Comparison of ENCODE assay signal across 9 mouse cellular contexts in genomic region chr5:111422058-111422800, GRCm38 (mm10). TPM values are rescaled to one million over a fixed set of nuclear protein-coding genes. Genes with fewer than 3 reads are reported as not detected.
DNase-seq lines count a peak whose midpoint lies in the region; ATAC-seq lines count a peak whose summit lies in the region.
"Had no signal": no experiment of that assay in that cellular context is flagged by ENCODE, and none has a peak within 500 bp of the region (broad histone marks: within the 10 kb centered on the region; RNA-seq: fewer than 3 reads in every experiment).

No protein-coding gene starts in this region.

- H3K9ac ChIP-seq in kidney, embryonic 15.5 days, result no peak overlapping the region
- peak overlapping the region; percentile 99 for H3K9ac ChIP-seq in embryonic facial prominence, embryonic 13.5 days
- peak overlapping the region; percentile 96 for H3K9ac ChIP-seq in hindbrain, embryonic 12.5 days
- peak overlapping the region; percentile 99 for H3K9ac ChIP-seq in midbrain, embryonic 14.5 days (replicated peaks; ENCODE audit: low read length)

- H3K4me3 ChIP-seq in kidney, embryonic 15.5 days (replicated peaks), result peak overlapping the region; percentile 78; the same call in 1 of the 2 replicates
- H3K4me3 ChIP-seq in embryonic facial prominence, embryonic 13.5 days, result peak overlapping the region; percentile 93
- peak overlapping the region; percentile 97 for H3K4me3 ChIP-seq in hindbrain, embryonic 12.5 days
- H3K4me3 ChIP-seq in midbrain, embryonic 14.5 days (replicated peaks; ENCODE audit: low read depth, low read length), result peak overlapping the region; percentile 98

- 80% methylated on average over 8 of the region's 8 CpGs for WGBS in kidney, embryonic 15.5 days
- 46% methylated on average over 8 of the region's 8 CpGs for WGBS in embryonic facial prominence, embryonic 13.5 days
- WGBS in hindbrain, embryonic 12.5 days, result 16% methylated on average over 8 of the region's 8 CpGs
- WGBS in midbrain, embryonic 14.5 days, result 9% methylated on average over 8 of the region's 8 CpGs

- no peak for DNase-seq in kidney, adult 11 months
- peak; percentile 64 for DNase-seq in midbrain, embryonic 14.5 days
- no peak for DNase-seq in natural killer cell, adult 2 months (ENCODE audit: low spot score in 2 of 2)
- DNase-seq in cerebellum, adult 8-10 months, result no peak
- no peak for DNase-seq in spleen, postnatal 10 days (ENCODE audit: low spot score in 2 of 2)
- DNase-seq: kidney, postnatal 14 days had no signal

- H3K4me1 ChIP-seq in kidney, embryonic 15.5 days, result peaks cover 75% of the 10 kb centered on the region
- peaks cover 87% of the 10 kb centered on the region for H3K4me1 ChIP-seq in embryonic facial prominence, embryonic 13.5 days
- H3K4me1 ChIP-seq in hindbrain, embryonic 12.5 days, result peaks cover 72% of the 10 kb centered on the region
- peaks cover 49% of the 10 kb centered on the region for H3K4me1 ChIP-seq in midbrain, embryonic 14.5 days (ENCODE audit: control insufficient read depth, insufficient read depth, low read length)

- peaks cover 7% of the 10 kb centered on the region; the same call in 1 of the 2 replicates for H3K36me3 ChIP-seq in kidney, embryonic 15.5 days
- peaks cover 63% of the 10 kb centered on the region for H3K36me3 ChIP-seq in embryonic facial prominence, embryonic 13.5 days
- H3K36me3 ChIP-seq in hindbrain, embryonic 12.5 days, result peaks cover 58% of the 10 kb centered on the region
- H3K36me3 ChIP-seq in midbrain, embryonic 14.5 days (ENCODE audit: control insufficient read depth, insufficient read depth, low read length), result peaks cover 65% of the 10 kb centered on the region

- peaks cover 90% of the 10 kb centered on the region for H3K27me3 ChIP-seq in kidney, embryonic 15.5 days
- H3K27me3 ChIP-seq in embryonic facial prominence, embryonic 13.5 days, result peaks cover 9% of the 10 kb centered on the region; the same call in 1 of the 2 replicates
- no peaks in the 10 kb centered on the region for H3K27me3 ChIP-seq in hindbrain, embryonic 12.5 days
- H3K27me3 ChIP-seq in midbrain, embryonic 14.5 days (ENCODE audit: control insufficient read depth, insufficient read depth, low read length), result no peaks in the 10 kb centered on the region

- peak overlapping the region; percentile 94 for H3K4me2 ChIP-seq in kidney, embryonic 15.5 days
- peak overlapping the region; percentile 97 for H3K4me2 ChIP-seq in embryonic facial prominence, embryonic 13.5 days
- H3K4me2 ChIP-seq in hindbrain, embryonic 12.5 days (replicated peaks), result peak overlapping the region; percentile 99
- H3K4me2 ChIP-seq in midbrain, embryonic 14.5 days (ENCODE audit: low read length), result peak overlapping the region; percentile 99

- no peak overlapping the region for H3K27ac ChIP-seq in kidney, embryonic 15.5 days
- no peak overlapping the region for H3K27ac ChIP-seq in embryonic facial prominence, embryonic 13.5 days
- peak overlapping the region; percentile 99 for H3K27ac ChIP-seq in hindbrain, embryonic 12.5 days
- peak overlapping the region; percentile 98 for H3K27ac ChIP-seq in midbrain, embryonic 14.5 days (replicated peaks; ENCODE audit: low read depth, low read length)

- ATAC-seq in kidney, embryonic 15.5 days (replicated peaks; ENCODE audit: low FRiP score), result no peak
- ATAC-seq in embryonic facial prominence, embryonic 13.5 days (ENCODE audit: insufficient number of reproducible peaks, insufficient read depth, low FRiP score, low TSS enrichment, low read depth), result no peak
- ATAC-seq in hindbrain, embryonic 12.5 days (ENCODE audit: low FRiP score), result peak; percentile 47; the same call in 1 of the 2 replicates
- no peak for ATAC-seq in midbrain, embryonic 14.5 days (ENCODE audit: low FRiP score, low TSS enrichment)

- H3K9me3 ChIP-seq in kidney, embryonic 15.5 days (replicated peaks), result no peaks in the 10 kb centered on the region
- H3K9me3 ChIP-seq in embryonic facial prominence, embryonic 13.5 days, result no peaks in the 10 kb centered on the region
- H3K9me3 ChIP-seq in hindbrain, embryonic 12.5 days (replicated peaks), result no peaks in the 10 kb centered on the region
- no peaks in the 10 kb centered on the region for H3K9me3 ChIP-seq in midbrain, embryonic 14.5 days (ENCODE audit: control insufficient read depth, low read length)

RNA-seq across cellular contexts. Expression of gene Mn1, which starts 5.1 kb away (rescaled TPM):
- 6.2 and 7.8 TPM in 2 replicates for polyA plus RNA-seq in kidney, embryonic 15.5 days (2015; fragmentation: Nextera tagmentation; extraction: Ambion mirVana)
- polyA plus RNA-seq in embryonic facial prominence, embryonic 13.5 days (2015; fragmentation: Nextera tagmentation; extraction: Ambion mirVana), result 46.6 and 51.3 TPM in 2 replicates
- 61.0 and 62.7 TPM in 2 replicates for polyA plus RNA-seq in hindbrain, embryonic 12.5 days (2016; fragmentation: Nextera tagmentation; extraction: Ambion mirVana)
- 51.7 and 69.2 TPM in 2 replicates for polyA plus RNA-seq in midbrain, embryonic 14.5 days (2014; fragmentation: Nextera tagmentation; extraction: Ambion mirVana)

Comparison
In these comparisons a context has a peak if more than half of its experiments do, and no peak if none do; other contexts are left out.
1. H3K27ac ChIP-seq: peak in hindbrain, embryonic 12.5 days (single experiment) and midbrain, embryonic 14.5 days (single experiment); none in kidney, embryonic 15.5 days (single experiment) and embryonic facial prominence, embryonic 13.5 days (single experiment).
2. Peak in every context shown above with its lines, with median percentiles within 50 percentile points of each other: H3K4me2 ChIP-seq and H3K4me3 ChIP-seq.